Mouse (Mus musculus) stomach, postnatal 0 days (tissue): ENCODE measurements at regions not wholly inside any gene's neighbourhood (a gene's known extent, or its start where the extent isn't known, plus 50 kb on each side); places are given as distances from the start of the nearest gene placed in this dataset.

Experiments used
- CTCF ChIP-seq: IDR thresholded peaks from 2 replicates; pipeline ENCODE4 v1.5.1; 2016; ENCODE audit warnings: antibody characterized with exemption, low read depth, mild to moderate bottlenecking, moderate library complexity
- EP300 ChIP-seq: optimal IDR thresholded peaks from 2 replicates; pipeline ENCODE3; 2016; ENCODE audit warnings: antibody characterized with exemption

- TF ChIP-seq CTCF (peak; percentile 77), EP300 (no peak)
These were observed 1182.0 kb downstream of the 4930447A16Rik start for GRCm38 (mm10) chr15:38607368-38607767.
